Mouse (Mus musculus): ENCODE results near the gene Slc37a4. TPM values are rescaled to one million over a fixed set of nuclear protein-coding genes. Genes with fewer than 3 reads are reported as not detected.

Gene Slc37a4
- polyA plus RNA-seq, 1 experiment from 2014 or later: 31.1 TPM

Small RNA genes within 50 kb of the gene (microRNA-seq; reads per million reads assigned to microRNA genes)
- gene Mir7085: not detected

Other genes starting within 250 kb of the Slc37a4 start
- gene Cbl, start 162.8 kb upstream of the Slc37a4 start, polyA plus RNA-seq (2015; fragmentation: Nextera tagmentation; extraction: Ambion mirVana): 12.4 and 13.6 TPM in 2 replicates
- 0.23 TPM in 1 of 2 replicates, not detected in the other for gene Ccdc153, start 156.2 kb upstream of the Slc37a4 start, polyA plus RNA-seq (2015; fragmentation: Nextera tagmentation; extraction: Ambion mirVana)
- 2.5 and 2.9 TPM in 2 replicates for gene Pdzd3, start 145.4 kb upstream of the Slc37a4 start, polyA plus RNA-seq (2015; fragmentation: Nextera tagmentation; extraction: Ambion mirVana)
- 8.9 TPM in 2 replicates for gene Nlrx1, start 128.3 kb upstream of the Slc37a4 start, polyA plus RNA-seq (2015; fragmentation: Nextera tagmentation; extraction: Ambion mirVana)
- gene Abcg4, start 108.2 kb upstream of the Slc37a4 start, polyA plus RNA-seq (2015; fragmentation: Nextera tagmentation; extraction: Ambion mirVana): 4.6 and 5.1 TPM in 2 replicates
- gene Hinfp, start 91.2 kb upstream of the Slc37a4 start, polyA plus RNA-seq (2015; fragmentation: Nextera tagmentation; extraction: Ambion mirVana): 20.3 and 21.4 TPM in 2 replicates
- 7.9 and 10.1 TPM in 2 replicates for gene C2cd2l, start 76.6 kb upstream of the Slc37a4 start, polyA plus RNA-seq (2015; fragmentation: Nextera tagmentation; extraction: Ambion mirVana)
- 33.2 and 33.5 TPM in 2 replicates for gene Dpagt1, start 70.8 kb upstream of the Slc37a4 start, polyA plus RNA-seq (2015; fragmentation: Nextera tagmentation; extraction: Ambion mirVana)
- 260 and 267 TPM in 2 replicates for gene H2afx, start 62.2 kb upstream of the Slc37a4 start, polyA plus RNA-seq (2015; fragmentation: Nextera tagmentation; extraction: Ambion mirVana)
- 155 and 202 TPM in 2 replicates for gene Hmbs, start 52.6 kb upstream of the Slc37a4 start, polyA plus RNA-seq (2015; fragmentation: Nextera tagmentation; extraction: Ambion mirVana)
- 25.8 and 26.4 TPM in 2 replicates for gene Vps11, start 35.2 kb upstream of the Slc37a4 start, polyA plus RNA-seq (2015; fragmentation: Nextera tagmentation; extraction: Ambion mirVana)
- 30.6 and 36.2 TPM in 2 replicates for gene Hyou1, start 17.4 kb upstream of the Slc37a4 start, polyA plus RNA-seq (2015; fragmentation: Nextera tagmentation; extraction: Ambion mirVana)
- gene Rps25, start 10.3 kb downstream of the Slc37a4 start, polyA plus RNA-seq (2015; fragmentation: Nextera tagmentation; extraction: Ambion mirVana): 1,740 and 2,121 TPM in 2 replicates
- 115 and 125 TPM in 2 replicates for gene Trappc4, start 10.7 kb downstream of the Slc37a4 start, polyA plus RNA-seq (2015; fragmentation: Nextera tagmentation; extraction: Ambion mirVana)
- gene Ccdc84, start 21.7 kb downstream of the Slc37a4 start, polyA plus RNA-seq (2015; fragmentation: Nextera tagmentation; extraction: Ambion mirVana): 27.4 and 27.9 TPM in 2 replicates
- gene Foxr1, start 44.3 kb downstream of the Slc37a4 start, polyA plus RNA-seq (2015; fragmentation: Nextera tagmentation; extraction: Ambion mirVana): not detected in 2 replicates
- gene Upk2, start 58.1 kb downstream of the Slc37a4 start, polyA plus RNA-seq (2015; fragmentation: Nextera tagmentation; extraction: Ambion mirVana): 18.2 and 26.2 TPM in 2 replicates
- 12.0 and 12.1 TPM in 2 replicates for gene Bcl9l, start 86.0 kb downstream of the Slc37a4 start, polyA plus RNA-seq (2015; fragmentation: Nextera tagmentation; extraction: Ambion mirVana)
- gene Cxcr5, start 165.0 kb downstream of the Slc37a4 start, polyA plus RNA-seq (2015; fragmentation: Nextera tagmentation; extraction: Ambion mirVana): 0.54 and 0.62 TPM in 2 replicates
- 18.6 and 19.8 TPM in 2 replicates for gene Ddx6, start 208.0 kb downstream of the Slc37a4 start, polyA plus RNA-seq (2015; fragmentation: Nextera tagmentation; extraction: Ambion mirVana)